8 mouse cellular contexts compared by ENCODE assay signal in genomic region chr17:47436156-47436906, GRCm38 (mm10). TPM values are rescaled to one million over a fixed set of nuclear protein-coding genes. Genes with fewer than 3 reads are reported as not detected.
DNase-seq lines count a peak whose midpoint lies in the region; ATAC-seq and TF ChIP-seq lines count a peak whose summit lies in the region.

AI661453 (plus strand) TSS chr17:47436615.

- H3K4me2 ChIP-seq in heart, embryonic 11.5 days = peak within 1 kb of the TSS; percentile 92
- peak within 1 kb of the TSS; percentile 78 for H3K4me2 ChIP-seq in embryonic facial prominence, embryonic 14.5 days (ENCODE audit: low read depth, low read length)
- H3K4me2 ChIP-seq in intestine, postnatal 0 days (replicated peaks; ENCODE audit: low read depth) = peak within 1 kb of the TSS; percentile 71
- H3K4me2 ChIP-seq in liver, embryonic 16.5 days (ENCODE audit: low read depth, low read length) = peak within 1 kb of the TSS; percentile 65
- peak within 1 kb of the TSS; percentile 57 for H3K4me2 ChIP-seq in stomach, embryonic 14.5 days (replicated peaks; ENCODE audit: low read depth, low read length)

- H3K9me3 ChIP-seq in heart, embryonic 11.5 days (replicated peaks; ENCODE audit: control insufficient read depth, low read length) = no peaks in the 10 kb centered on the region
- no peaks in the 10 kb centered on the region for H3K9me3 ChIP-seq in embryonic facial prominence, embryonic 14.5 days (ENCODE audit: control insufficient read depth, low read length)
- no peaks in the 10 kb centered on the region for H3K9me3 ChIP-seq in intestine, postnatal 0 days (ENCODE audit: control insufficient read depth)
- no peaks in the 10 kb centered on the region for H3K9me3 ChIP-seq in liver, embryonic 16.5 days (replicated peaks; ENCODE audit: control insufficient read depth, low read length)
- no peaks in the 10 kb centered on the region for H3K9me3 ChIP-seq in stomach, embryonic 14.5 days (ENCODE audit: control insufficient read depth, low read depth, low read length)

- no peak for ATAC-seq in heart, embryonic 11.5 days (replicated peaks; ENCODE audit: insufficient number of reproducible peaks, low FRiP score, low TSS enrichment)
- peak; percentile 91 for ATAC-seq in embryonic facial prominence, embryonic 14.5 days (ENCODE audit: low read depth)
- peak; percentile 85 for ATAC-seq in intestine, postnatal 0 days
- peak; percentile 20; the same call in 1 of the 2 replicates for ATAC-seq in liver, embryonic 16.5 days (ENCODE audit: low read depth)
- ATAC-seq in stomach, embryonic 14.5 days (ENCODE audit: insufficient number of reproducible peaks, insufficient read depth, low FRiP score, low read depth) = peak; percentile 91

- peak within 1 kb of the TSS; percentile 56 for H3K4me3 ChIP-seq in heart, embryonic 11.5 days (ENCODE audit: low read depth, low read length)
- H3K4me3 ChIP-seq in embryonic facial prominence, embryonic 14.5 days (ENCODE audit: low read depth, low read length) = peak within 1 kb of the TSS; percentile 49
- H3K4me3 ChIP-seq in intestine, postnatal 0 days (ENCODE audit: low read depth, low read length) = peak within 1 kb of the TSS; percentile 65
- peak within 1 kb of the TSS; percentile 61 for H3K4me3 ChIP-seq in liver, embryonic 16.5 days (ENCODE audit: low read depth, low read length)
- peak within 1 kb of the TSS; percentile 44 for H3K4me3 ChIP-seq in stomach, embryonic 14.5 days (ENCODE audit: low read depth, low read length)

- DNase-seq in heart, adult 11 months = no peak
- DNase-seq in embryonic facial prominence, embryonic 14.5 days (ENCODE audit: low spot score) = peak; percentile 83
- no peak for DNase-seq in retina, postnatal 1 day
- DNase-seq in layer of hippocampus, adult 18-20 months (ENCODE audit: low spot score in 2 of 2) = no peak

- no peak within 1 kb of the TSS for H3K27ac ChIP-seq in heart, embryonic 11.5 days (ENCODE audit: low read depth, low read length)
- peak within 1 kb of the TSS; percentile 52 for H3K27ac ChIP-seq in embryonic facial prominence, embryonic 14.5 days (replicated peaks; ENCODE audit: low read depth, low read length)
- H3K27ac ChIP-seq in intestine, postnatal 0 days (ENCODE audit: low read depth, low read length) = peak within 1 kb of the TSS; percentile 88
- H3K27ac ChIP-seq in liver, embryonic 16.5 days (ENCODE audit: low read length) = peak within 1 kb of the TSS; percentile 70
- H3K27ac ChIP-seq in stomach, embryonic 14.5 days (ENCODE audit: low read length) = peak within 1 kb of the TSS; percentile 64; the same call in 1 of the 2 replicates

- peaks cover 29% of the 10 kb centered on the region for H3K4me1 ChIP-seq in heart, embryonic 11.5 days (ENCODE audit: control insufficient read depth, insufficient read depth, low read length)
- H3K4me1 ChIP-seq in embryonic facial prominence, embryonic 14.5 days (ENCODE audit: control insufficient read depth, insufficient read depth, low read length) = peaks cover 17% of the 10 kb centered on the region
- H3K4me1 ChIP-seq in intestine, postnatal 0 days (replicated peaks; ENCODE audit: control insufficient read depth, insufficient read depth, low read length) = peaks cover 4% of the 10 kb centered on the region; the same call in 1 of the 2 replicates
- peaks cover 11% of the 10 kb centered on the region; the same call in 1 of the 2 replicates for H3K4me1 ChIP-seq in liver, embryonic 16.5 days (ENCODE audit: control insufficient read depth, low read depth, low read length)
- H3K4me1 ChIP-seq in stomach, embryonic 14.5 days (ENCODE audit: control insufficient read depth, insufficient read depth, low read length) = peaks cover 13% of the 10 kb centered on the region; the same call in 1 of the 2 replicates

- H3K36me3 ChIP-seq in heart, embryonic 11.5 days (ENCODE audit: control insufficient read depth, insufficient read depth, low read length) = no peaks in the 10 kb centered on the region
- no peaks in the 10 kb centered on the region for H3K36me3 ChIP-seq in embryonic facial prominence, embryonic 14.5 days (ENCODE audit: control insufficient read depth, insufficient read depth, low read length)
- H3K36me3 ChIP-seq in intestine, postnatal 0 days (ENCODE audit: control insufficient read depth, insufficient read depth) = no peaks in the 10 kb centered on the region
- no peaks in the 10 kb centered on the region for H3K36me3 ChIP-seq in liver, embryonic 16.5 days (ENCODE audit: control insufficient read depth, insufficient read depth)
- H3K36me3 ChIP-seq in stomach, embryonic 14.5 days (ENCODE audit: control insufficient read depth, insufficient read depth, low read length) = no peaks in the 10 kb centered on the region

- peak; percentile 46 for TF ChIP-seq CTCF in intestine, postnatal 0 days (IDR thresholded peaks at IDR 0.05; ENCODE audit: low read depth)

- WGBS in heart, embryonic 11.5 days (ENCODE audit: insufficient replicate concordance) = 1% methylated on average over 45 of the region's 45 CpGs
- 1% methylated on average over 27 of the region's 45 CpGs for WGBS in embryonic facial prominence, embryonic 14.5 days
- 1% methylated on average over 43 of the region's 45 CpGs for WGBS in intestine, postnatal 0 days
- 1% methylated on average over 43 of the region's 45 CpGs for WGBS in liver, embryonic 16.5 days (ENCODE audit: insufficient replicate concordance)
- WGBS in stomach, embryonic 14.5 days = 3% methylated on average over 45 of the region's 45 CpGs

- H3K9ac ChIP-seq in heart, embryonic 11.5 days (ENCODE audit: low read depth, low read length) = peak within 1 kb of the TSS; percentile 75
- peak within 1 kb of the TSS; percentile 56 for H3K9ac ChIP-seq in embryonic facial prominence, embryonic 14.5 days (ENCODE audit: low read depth, low read length)
- peak within 1 kb of the TSS; percentile 74 for H3K9ac ChIP-seq in intestine, postnatal 0 days (ENCODE audit: low read depth, low read length)
- peak within 1 kb of the TSS; percentile 54 for H3K9ac ChIP-seq in liver, embryonic 16.5 days (ENCODE audit: low read depth, low read length)
- H3K9ac ChIP-seq in stomach, embryonic 14.5 days (replicated peaks; ENCODE audit: low read depth, low read length) = peak within 1 kb of the TSS; percentile 28

- peaks cover 9% of the 10 kb centered on the region; the same call in 1 of the 2 replicates for H3K27me3 ChIP-seq in heart, embryonic 11.5 days (ENCODE audit: control insufficient read depth, insufficient read depth, low read length)
- peaks cover 40% of the 10 kb centered on the region for H3K27me3 ChIP-seq in embryonic facial prominence, embryonic 14.5 days (replicated peaks; ENCODE audit: control insufficient read depth, insufficient read depth, low read length)
- no peaks in the 10 kb centered on the region for H3K27me3 ChIP-seq in intestine, postnatal 0 days (replicated peaks; ENCODE audit: control insufficient read depth, insufficient read depth, low read length)
- H3K27me3 ChIP-seq in liver, embryonic 16.5 days (ENCODE audit: control insufficient read depth, insufficient read depth, low read depth, low read length) = peaks cover 23% of the 10 kb centered on the region
- H3K27me3 ChIP-seq in stomach, embryonic 14.5 days (ENCODE audit: control insufficient read depth, insufficient read depth, low read length) = 0 out of 2 replicates have a peak, but pooled peaks cover 3% of the 10 kb centered on the region

RNA-seq across cellular contexts. Expression of gene AI661453, which starts in this region (rescaled TPM):
- polyA plus RNA-seq in heart, embryonic 11.5 days (2014; fragmentation: Nextera tagmentation; extraction: Ambion mirVana) = 1.2 and 1.6 TPM in 2 replicates
- polyA plus RNA-seq in embryonic facial prominence, embryonic 14.5 days (2014; fragmentation: Nextera tagmentation; extraction: Ambion mirVana) = 2.4 and 2.9 TPM in 2 replicates
- polyA plus RNA-seq in intestine, postnatal 0 days (2015; fragmentation: Nextera tagmentation; extraction: Ambion mirVana) = 6.1 and 7.7 TPM in 2 replicates
- 0.60 and 0.77 TPM in 2 replicates for polyA plus RNA-seq in liver, embryonic 16.5 days (2015; fragmentation: Nextera tagmentation; extraction: Ambion mirVana)
- polyA plus RNA-seq in stomach, embryonic 14.5 days (2014; fragmentation: Nextera tagmentation; extraction: Ambion mirVana) = 4.7 and 4.8 TPM in 2 replicates
- total RNA-seq in layer of hippocampus, adult 18-20 months (2021) = under 1 TPM; 0.52 to 0.58 TPM

Comparison
In these comparisons a context has a peak if more than half of its experiments do, and no peak if none do; other contexts are left out.
1. Peak in ATAC-seq, H3K4me3 ChIP-seq, H3K27ac ChIP-seq, H3K9ac ChIP-seq and H3K4me2 ChIP-seq in liver, embryonic 16.5 days; RNA of the gene not detected or under 1 TPM.